Mouse (Mus musculus): ENCODE measurements around the gene Mixl1. TPM values are rescaled to one million over a fixed set of nuclear protein-coding genes. Genes with fewer than 3 reads are reported as not detected.

Mixl1 gene
- total RNA-seq (2023; ENCODE audit: inconsistent age): not detected in 4 replicates

DNA sequence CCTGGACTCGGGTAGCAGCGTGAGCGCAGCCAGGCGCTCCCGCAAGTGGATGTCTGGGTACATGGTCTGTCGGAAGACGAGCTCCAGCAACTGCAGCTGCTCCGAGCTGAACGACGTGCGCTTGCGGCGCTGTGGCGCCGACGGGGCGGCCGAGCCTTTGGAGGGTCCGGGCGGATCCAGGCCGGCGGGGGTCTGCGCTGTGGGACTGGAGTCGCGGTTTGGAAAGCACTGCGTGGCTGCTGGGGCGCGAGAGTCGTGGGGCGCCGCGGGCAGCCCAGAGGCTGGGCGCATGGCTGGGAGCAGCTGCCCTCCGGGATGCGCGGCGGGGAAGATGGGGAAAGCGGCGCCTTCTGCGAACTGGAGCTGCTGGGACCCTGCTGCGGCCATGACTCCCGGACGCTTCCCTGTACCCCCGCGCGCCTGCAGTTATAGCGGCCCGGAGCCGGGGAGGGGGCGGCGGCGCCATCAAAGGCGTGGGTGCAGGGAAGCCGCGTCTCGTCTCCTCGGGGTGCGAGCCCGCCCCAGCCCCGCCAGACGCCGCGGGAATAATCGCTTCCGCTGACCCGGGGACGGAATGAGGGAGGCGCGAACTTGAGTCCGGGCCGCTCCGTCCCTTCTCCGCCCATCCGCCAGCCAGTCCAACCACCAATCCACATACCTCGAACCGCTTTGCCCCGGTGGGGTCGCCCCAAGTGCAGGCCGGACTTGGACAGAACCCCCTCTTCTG, at the start of gene Mixl1:
Mixl1 (minus strand) TSS at position 409 of the 727 bp plus-strand sequence.

DNA sequence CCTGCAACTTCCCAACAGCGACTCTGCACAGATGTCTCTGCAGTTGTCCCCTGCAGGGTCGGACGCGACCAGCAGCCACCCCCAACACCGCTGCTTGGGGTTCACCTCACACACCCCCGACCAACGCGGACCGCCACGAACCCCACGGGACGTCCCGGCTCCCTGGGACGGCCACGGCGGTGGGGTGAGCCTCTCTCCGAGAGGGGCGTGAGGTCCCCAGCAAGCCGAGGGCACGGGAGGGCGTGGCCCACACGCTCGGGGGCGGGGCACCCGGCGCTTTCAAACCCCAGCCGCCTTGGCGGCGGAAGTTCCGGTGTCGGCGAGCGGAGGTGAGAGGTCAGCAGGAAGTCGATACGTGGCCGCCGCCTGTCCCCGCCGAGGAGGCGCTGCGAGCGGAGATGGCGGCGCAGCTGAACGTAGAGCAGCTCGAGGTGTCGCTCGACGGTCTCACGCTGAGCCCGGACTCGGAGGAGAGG, 28.9 kb upstream of the Mixl1 start, which contains the start of gene Acbd3:
Acbd3 (plus strand) TSS at position 340 of the 476 bp plus-strand sequence.

Other genes starting within 250 kb of the Mixl1 start
- 3.2 to 5.1 TPM (median 4.2 TPM) in 4 replicates for gene Stum, start 213.5 kb downstream of the Mixl1 start, total RNA-seq (2023; ENCODE audit: inconsistent age)
- gene Parp1, start 128.1 kb downstream of the Mixl1 start, total RNA-seq (2023; ENCODE audit: inconsistent age): 231 to 271 TPM (median 249 TPM) in 4 replicates
- 11.1 to 12.9 TPM (median 11.5 TPM) in 4 replicates for gene Lin9, start 55.9 kb downstream of the Mixl1 start, total RNA-seq (2023; ENCODE audit: inconsistent age)
- gene Acbd3, start 29.0 kb upstream of the Mixl1 start, total RNA-seq (2023; ENCODE audit: inconsistent age): 59.7 to 62.2 TPM (median 60.5 TPM) in 4 replicates
- 2,022 to 2,124 TPM (median 2,061 TPM) in 4 replicates for gene H3f3a, start 116.9 kb upstream of the Mixl1 start, total RNA-seq (2023; ENCODE audit: inconsistent age)
- 64.4 to 75.5 TPM (median 71.2 TPM) in 4 replicates for gene Sde2, start 154.1 kb upstream of the Mixl1 start, total RNA-seq (2023; ENCODE audit: inconsistent age)
- gene Lefty2, start 196.1 kb upstream of the Mixl1 start, total RNA-seq (2023; ENCODE audit: inconsistent age): not detected in 4 replicates
- gene Pycr2, start 207.3 kb upstream of the Mixl1 start, total RNA-seq (2023; ENCODE audit: inconsistent age): 14.5 to 24.0 TPM (median 17.8 TPM) in 4 replicates
- gene Lefty1, start 238.0 kb upstream of the Mixl1 start, total RNA-seq (2023; ENCODE audit: inconsistent age): 0.32 to 0.33 TPM in 2 of 4 replicates, not detected in the others
- 24.1 to 30.7 TPM (median 27.6 TPM) in 4 replicates for gene Tmem63a, start 245.3 kb upstream of the Mixl1 start, total RNA-seq (2023; ENCODE audit: inconsistent age)

Measured in B cell, adult (primary cell).